Mouse (Mus musculus) cerebellum, postnatal 4 days (tissue): ENCODE measurements around the gene C1qbp.

Source experiments
- DNase-seq, 2 experiments: peaks; one replicate each; pipeline ENCODE4 v3.0.0; 2022; ENCODE audit warnings: low spot score in 2 of 2, mixed read lengths in 1 of 2

C1qbp gene

GRCm38 (mm10) chr11:70982557-70983228 is at the start of gene C1qbp:
Gene C1qbp, minus strand, starts transcription at chr11:70983026.
- DNase-seq, result peak; percentile 97 to 99

DNA sequence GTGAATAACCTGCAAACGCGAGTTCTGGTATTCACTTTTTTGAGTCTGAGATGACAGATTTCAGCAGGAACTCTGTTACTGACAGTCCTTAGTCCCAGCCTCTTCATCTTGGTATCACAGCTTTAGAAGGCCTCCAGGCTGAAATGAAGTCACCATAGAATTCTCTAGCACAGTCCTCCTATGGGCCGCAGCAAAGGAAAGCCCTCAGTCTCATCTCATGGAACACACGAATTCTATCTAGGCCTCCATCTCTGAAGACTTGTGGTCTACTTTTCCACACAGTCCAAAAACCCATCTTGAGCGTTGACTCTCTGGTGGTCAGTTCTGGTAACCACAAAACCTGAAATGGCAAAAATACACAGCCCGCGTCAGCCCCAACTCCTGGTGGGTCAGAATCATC is 49.2 kb upstream of the C1qbp start:
- no peak for DNase-seq

DNA sequence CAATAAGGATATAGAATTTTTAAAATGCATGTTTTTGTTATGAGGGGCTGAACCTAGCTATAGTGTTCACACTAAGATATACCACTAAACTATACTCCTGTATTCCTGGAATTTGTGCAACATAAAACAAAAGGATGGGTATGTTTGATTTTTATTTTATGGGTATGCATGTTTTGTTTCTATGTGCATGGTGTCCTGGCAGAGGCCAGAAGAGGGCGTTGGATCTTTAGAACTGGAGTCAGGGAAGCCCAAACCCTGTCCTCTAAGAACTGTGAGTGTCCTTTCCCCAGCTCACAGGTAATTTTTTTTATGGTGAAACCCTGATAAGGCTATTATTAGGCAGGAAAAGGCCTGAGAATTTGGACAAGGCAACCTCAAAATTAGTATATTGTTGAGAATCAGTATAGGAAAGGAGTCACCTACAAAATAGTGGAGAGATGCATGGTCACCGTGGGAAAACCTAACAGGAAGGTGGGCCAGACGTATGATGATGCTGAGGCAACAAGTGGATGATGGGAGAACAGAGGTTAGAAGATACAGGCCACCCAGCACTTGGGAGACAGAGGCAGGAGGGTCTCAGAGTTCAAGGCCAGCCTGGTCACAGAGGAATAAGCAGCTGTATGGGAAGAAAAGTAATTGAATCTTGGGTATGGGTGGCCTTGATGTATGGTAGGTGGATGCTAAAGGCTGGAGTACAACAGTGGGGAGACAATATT is 46.7 kb upstream of the C1qbp start:
- DNase-seq, result no peak

GRCm38 (mm10) chr11:71028280-71028679 is 45.5 kb upstream of the C1qbp start:
- no peak for DNase-seq

GRCm38 (mm10) chr11:71019201-71020068 is 36.6 kb upstream of the C1qbp start, which contains the start of the genes Mis12 and Derl2:
Gene Mis12, plus strand, starts transcription at chr11:71019611.
Gene Derl2, minus strand, starts transcription at chr11:71019841.
- peak; percentile 95 to 97 for DNase-seq

DNA sequence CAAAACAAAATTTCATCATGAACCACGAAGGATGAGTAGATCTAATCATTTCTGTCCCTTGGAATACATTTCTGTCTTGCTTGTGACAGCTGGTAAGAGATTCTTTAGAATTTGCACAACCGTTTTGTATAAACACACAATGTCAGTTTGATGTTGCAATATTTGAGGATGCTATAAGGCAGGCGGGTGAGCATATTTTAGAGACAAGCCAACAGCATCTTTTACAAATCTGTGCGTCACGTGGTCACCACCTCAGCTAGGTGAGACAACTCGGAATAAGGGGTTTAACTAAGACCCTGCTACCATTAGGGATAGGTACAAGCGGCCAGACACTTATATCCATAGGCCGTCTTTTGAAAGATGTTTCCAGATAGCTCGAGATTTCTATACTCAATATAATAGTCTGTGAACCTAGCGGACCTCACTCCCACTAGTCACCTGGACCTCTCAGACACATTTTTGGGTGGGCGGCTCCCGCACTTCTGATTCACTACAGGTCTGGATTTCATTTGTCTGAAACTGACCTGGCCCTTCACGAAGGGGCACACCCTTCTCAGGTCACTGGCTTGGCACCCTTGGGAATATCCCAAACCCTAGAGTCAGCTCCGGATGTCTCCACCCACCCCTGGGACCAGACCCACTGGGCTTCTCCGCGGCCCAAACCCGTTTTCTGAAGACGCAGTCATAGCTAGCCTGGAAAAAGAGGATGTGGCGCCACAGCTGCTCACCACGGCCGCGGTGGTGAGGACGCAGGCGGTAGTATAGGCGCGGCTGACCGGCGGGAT is 35.8 kb upstream of the C1qbp start:
- DNase-seq, result no peak

DNA sequence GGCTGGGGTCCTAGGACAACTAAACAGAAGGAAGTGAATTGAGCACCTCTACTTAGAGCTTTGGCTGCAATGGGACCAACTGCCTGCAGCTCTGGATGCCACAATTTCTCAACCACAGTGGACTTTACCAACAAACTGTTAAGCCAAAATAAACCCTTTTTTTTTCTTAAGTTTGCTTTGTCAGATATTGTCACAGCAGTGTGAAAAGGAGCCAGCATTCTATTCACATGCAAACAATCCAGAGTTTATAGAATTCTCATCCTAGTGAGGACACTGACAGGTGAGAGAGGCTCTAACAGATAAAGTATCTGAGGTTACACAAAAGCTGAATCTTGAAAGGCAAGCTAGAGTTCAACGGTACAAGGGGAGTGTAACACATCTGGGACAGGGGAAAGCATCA is 34.2 kb upstream of the C1qbp start:
- DNase-seq, result no peak

GRCm38 (mm10) chr11:71012743-71013142 is 29.9 kb upstream of the C1qbp start:
- no peak for DNase-seq

DNA sequence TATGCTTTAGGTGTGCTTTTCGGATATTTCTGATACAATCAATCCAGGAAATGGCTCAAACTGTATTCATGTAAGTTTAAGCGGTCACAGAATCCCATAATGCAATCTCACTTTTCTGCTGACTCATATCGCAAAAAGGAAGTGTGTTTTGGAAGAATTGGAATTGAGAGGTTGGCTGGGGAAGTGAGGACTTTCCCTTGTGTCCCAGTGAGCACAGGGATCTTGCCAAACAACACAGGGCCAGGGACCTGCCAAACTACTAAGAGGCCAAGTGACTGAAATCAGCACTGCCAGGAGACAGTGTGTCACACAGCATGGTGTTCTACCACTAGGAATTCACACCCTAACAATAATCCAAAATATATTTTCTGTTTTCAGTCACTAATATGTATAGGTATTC is 25.5 kb upstream of the C1qbp start:
- no peak for DNase-seq

- DNase-seq, result no peak
Observed at GRCm38 (mm10) chr11:71007831-71008230, 25.0 kb upstream of the C1qbp start.

- DNase-seq, result no peak
Observed at GRCm38 (mm10) chr11:71007026-71007425, 24.2 kb upstream of the C1qbp start.

DNA sequence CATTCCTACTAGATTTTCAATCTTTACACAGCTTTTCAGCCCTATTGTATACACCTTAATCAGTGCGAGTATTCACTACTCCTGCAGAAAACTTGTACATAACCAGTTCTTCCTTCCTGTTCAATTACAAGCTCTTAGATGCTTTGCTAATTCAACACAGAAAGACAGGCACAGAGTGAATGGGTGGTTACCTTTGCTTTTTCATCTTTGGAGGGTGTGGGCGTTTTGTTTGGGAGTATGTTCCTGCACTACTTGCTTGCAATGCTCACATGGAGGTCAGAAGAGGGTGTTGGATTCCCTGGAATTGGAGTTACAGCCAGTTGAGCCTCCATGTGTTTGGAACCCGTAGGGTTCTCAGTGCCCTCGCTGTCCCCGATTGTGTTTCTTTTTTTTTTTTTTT is 22.2 kb upstream of the C1qbp start:
- no peak for DNase-seq

GRCm38 (mm10) chr11:71004316-71004773 is 21.5 kb upstream of the C1qbp start, which contains the start of gene Dhx33:
Gene Dhx33, minus strand, starts transcription at chr11:71004437.
- DNase-seq, result peak; percentile 94 to 97

- no peak for DNase-seq
Observed at GRCm38 (mm10) chr11:71003611-71004315, 20.9 kb upstream of the C1qbp start.

DNA sequence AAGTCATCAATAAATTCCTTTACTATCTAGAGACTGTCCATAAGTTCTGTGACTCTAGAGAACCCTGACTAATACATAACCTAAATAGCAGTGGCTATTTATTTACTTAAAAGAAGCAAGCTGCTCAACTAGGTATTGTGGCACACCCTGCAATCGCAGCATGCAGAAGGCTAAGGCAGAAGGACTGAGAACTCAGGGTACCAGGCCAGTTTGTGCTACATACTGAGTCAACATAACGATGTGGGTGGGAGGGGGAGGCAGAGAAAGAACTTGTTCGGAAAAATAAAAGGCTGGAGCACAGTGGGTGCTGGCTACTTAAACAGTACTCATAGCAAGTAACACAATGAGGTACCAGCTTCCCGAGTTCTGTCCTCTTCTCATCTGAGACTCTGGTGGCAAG is 18.3 kb upstream of the C1qbp start:
- DNase-seq, result no peak

DNA sequence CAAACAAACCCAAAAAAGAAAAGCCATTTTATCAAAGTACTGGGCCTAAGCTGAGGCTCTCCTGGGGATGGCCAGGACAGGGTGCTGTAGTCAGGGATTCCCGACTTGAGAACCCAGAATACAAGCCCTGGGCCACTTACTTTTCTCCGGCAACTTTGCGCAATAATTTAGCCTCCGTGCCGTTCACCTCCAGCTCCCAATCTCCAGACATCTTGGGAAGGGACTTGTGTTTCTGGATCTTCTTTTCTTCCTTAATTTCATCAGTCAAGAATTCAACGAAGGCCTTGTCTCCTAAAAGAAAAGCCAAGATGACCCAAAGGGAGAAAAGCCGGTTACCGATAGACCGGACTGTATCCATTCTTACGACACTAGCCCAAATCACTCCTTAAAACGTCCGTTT is 796 bp downstream of the C1qbp start:
- no peak for DNase-seq

GRCm38 (mm10) chr11:70980751-70981510 is 1.9 kb downstream of the C1qbp start:
- DNase-seq, result no peak

- no peak for DNase-seq
Observed at GRCm38 (mm10) chr11:70980232-70980631, 2.6 kb downstream of the C1qbp start.

DNA sequence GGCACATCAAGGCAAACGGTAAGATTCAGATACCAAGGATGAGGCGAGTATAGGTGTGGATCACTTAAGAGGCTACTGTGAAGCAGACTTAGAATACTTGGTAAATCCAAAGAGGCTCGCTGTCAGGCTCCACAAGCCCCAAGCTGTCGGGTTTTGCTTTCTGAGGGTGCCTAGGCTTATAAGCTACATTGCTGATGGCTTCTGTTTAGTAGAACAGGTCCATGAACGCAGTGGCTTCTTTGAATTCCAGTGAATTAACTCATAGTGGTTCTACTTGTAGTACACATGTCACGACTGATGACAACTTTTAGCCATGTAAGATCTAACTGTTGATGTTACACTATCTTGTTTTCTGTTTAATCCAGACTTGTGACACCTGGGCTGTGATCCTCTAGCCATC is 5.5 kb downstream of the C1qbp start:
- no peak for DNase-seq

- DNase-seq, result no peak
Observed at GRCm38 (mm10) chr11:70975193-70975592, 7.6 kb downstream of the C1qbp start.
